Mouse (Mus musculus) neural tube, embryonic 15.5 days (tissue): ENCODE data around the gene Apol6. TPM values are rescaled to one million over a fixed set of nuclear protein-coding genes. Genes with fewer than 3 reads are reported as not detected.

Experiments used
- ATAC-seq: fragments of 200-750 bp; cut with Nextera tagmentation; 2 replicates; pipeline ENCODE4 v1.8.0; 2017; ENCODE audit warnings: mild to moderate bottlenecking, moderate TSS enrichment, moderate library complexity; ENCODE audit not compliant: low FRiP score
- H3K27ac ChIP-seq: fragments of 300-500 bp; sonication (generic); replicated peaks from 2 replicates; pipeline ENCODE4 v1.5.1; 2015; ENCODE audit warnings: mild to moderate bottlenecking, inconsistent platforms
- H3K27me3 ChIP-seq: fragments of 300-500 bp; sonication (generic); replicated peaks from 2 replicates; pipeline ENCODE4 v1.6.1; 2015; ENCODE audit warnings: inconsistent platforms
- H3K36me3 ChIP-seq: fragments of 300-500 bp; sonication (generic); 2 replicates; pipeline ENCODE4 v1.6.1; 2015; ENCODE audit warnings: inconsistent platforms
- H3K4me1 ChIP-seq: fragments of 300-500 bp; sonication (generic); 2 replicates; pipeline ENCODE4 v1.6.1; 2015; ENCODE audit warnings: inconsistent platforms
- H3K4me2 ChIP-seq: fragments of 300-500 bp; sonication (generic); 2 replicates; pipeline ENCODE4 v1.6.1; 2015; ENCODE audit warnings: inconsistent platforms, mild to moderate bottlenecking, moderate library complexity
- H3K4me3 ChIP-seq: fragments of 300-500 bp; sonication (generic); replicated peaks from 2 replicates; pipeline ENCODE4 v1.5.1; 2015; ENCODE audit warnings: mild to moderate bottlenecking, inconsistent platforms
- H3K9ac ChIP-seq: fragments of 300-500 bp; sonication (generic); replicated peaks from 2 replicates; pipeline ENCODE4 v1.6.1; 2015; ENCODE audit warnings: mild to moderate bottlenecking, inconsistent platforms
- H3K9me3 ChIP-seq: fragments of 300-500 bp; sonication (generic); replicated peaks from 2 replicates; pipeline ENCODE4 v1.6.1; 2016; ENCODE audit warnings: inconsistent platforms
- WGBS: fragments of 180-500 bp; shearing (Covaris S2); methylation state at CpG from one replicate; pipeline ENCODE4 v1.1.7; 2015; ENCODE audit warnings: mixed read lengths; 5-methylcytosine and 5-hydroxymethylcytosine counted together
- polyA plus RNA-seq: library from polyadenylated mRNA; unstranded; fragments of >200 nt; fragmentation: Nextera tagmentation; extraction: Ambion mirVana; gene quantifications from 2 replicates; pipeline ENCODE4 v1.2.1, GENCODE M21; 2015

The Apol6 gene
- polyA plus RNA-seq, 1 experiment from 2014 or later, result not detected

GRCm38 (mm10) chr15:77034526-77034925, 10.0 kb upstream of the Apol6 start:
- no peaks in the 10 kb centered on the region for H3K9me3 ChIP-seq
- H3K27ac ChIP-seq, result no peak overlapping the region
- H3K4me1 ChIP-seq, result peaks cover 21% of the 10 kb centered on the region
- H3K36me3 ChIP-seq, result no peaks in the 10 kb centered on the region
- ATAC-seq, result no peak
- H3K27me3 ChIP-seq, result no peaks in the 10 kb centered on the region
- WGBS, result 69% methylated on average over 6 of the region's 6 CpGs
- no peak overlapping the region for H3K4me3 ChIP-seq
- H3K4me2 ChIP-seq, result no peak overlapping the region
- H3K9ac ChIP-seq, result no peak overlapping the region

- no peak for ATAC-seq
Measured at GRCm38 (mm10) chr15:77035643-77036042, 8.9 kb upstream of the Apol6 start.

GRCm38 (mm10) chr15:77036320-77036988, 8.1 kb upstream of the Apol6 start:
- H3K4me1 ChIP-seq, result peaks cover 21% of the 10 kb centered on the region
- H3K27me3 ChIP-seq, result no peaks in the 10 kb centered on the region
- H3K36me3 ChIP-seq, result no peaks in the 10 kb centered on the region
- ATAC-seq, result 0 out of 2 replicates have a peak, but pooled peaks have one; percentile 38
- H3K4me3 ChIP-seq, result no peak overlapping the region
- H3K27ac ChIP-seq, result peak overlapping the region; percentile 81
- 66% methylated on average over 11 of the region's 11 CpGs for WGBS
- no peak overlapping the region for H3K4me2 ChIP-seq
- H3K9ac ChIP-seq, result 0 out of 2 replicates have a peak overlapping the region, but pooled peaks have one; percentile 1
- no peaks in the 10 kb centered on the region for H3K9me3 ChIP-seq

More at GRCm38 (mm10) chr15:77035643-77036042, 8.9 kb upstream of the Apol6 start:
- Histone ChIP-seq H3K4me2 (no peak overlapping the region), H3K9me3 (no peaks in the 10 kb centered on the region), H3K27me3 (no peaks in the 10 kb centered on the region), H3K4me1 (peaks cover 21% of the 10 kb centered on the region), H3K4me3 (no peak overlapping the region), H3K27ac (no peak overlapping the region), H3K36me3 (no peaks in the 10 kb centered on the region), H3K9ac (no peak overlapping the region)
- 84% methylated on average over 3 of the region's 3 CpGs for WGBS

GRCm38 (mm10) chr15:77036989-77037277, 7.6 kb upstream of the Apol6 start:
- peaks cover 21% of the 10 kb centered on the region for H3K4me1 ChIP-seq
- 44% methylated on average over 2 of the region's 2 CpGs for WGBS
- no peak overlapping the region for H3K4me2 ChIP-seq
- no peaks in the 10 kb centered on the region for H3K27me3 ChIP-seq
- no peak; the same call in 1 of the 2 replicates for ATAC-seq
- peak overlapping the region; percentile 81 for H3K27ac ChIP-seq
- no peak overlapping the region for H3K4me3 ChIP-seq
- H3K9me3 ChIP-seq, result no peaks in the 10 kb centered on the region
- H3K36me3 ChIP-seq, result no peaks in the 10 kb centered on the region
- H3K9ac ChIP-seq, result 0 out of 2 replicates have a peak overlapping the region, but pooled peaks have one; percentile 1

- no peaks in the 10 kb centered on the region for H3K36me3 ChIP-seq
- no peak overlapping the region for H3K9ac ChIP-seq
- H3K27ac ChIP-seq, result peak overlapping the region; percentile 81
- peak; percentile 17; the same call in 1 of the 2 replicates for ATAC-seq
- H3K4me1 ChIP-seq, result peaks cover 21% of the 10 kb centered on the region
- no peaks in the 10 kb centered on the region for H3K27me3 ChIP-seq
- no peaks in the 10 kb centered on the region for H3K9me3 ChIP-seq
- H3K4me2 ChIP-seq, result no peak overlapping the region
- WGBS, result 33% methylated on average over 11 of the region's 11 CpGs
- no peak overlapping the region for H3K4me3 ChIP-seq
Measured at GRCm38 (mm10) chr15:77037278-77038161, 7.0 kb upstream of the Apol6 start.

- WGBS, result 77% methylated on average over 9 of the region's 9 CpGs
- H3K9ac ChIP-seq, result no peak overlapping the region
- H3K9me3 ChIP-seq, result no peaks in the 10 kb centered on the region
- no peak overlapping the region for H3K4me2 ChIP-seq
- no peaks in the 10 kb centered on the region for H3K36me3 ChIP-seq
- no peaks in the 10 kb centered on the region for H3K27me3 ChIP-seq
- no peak for ATAC-seq
- no peak overlapping the region for H3K27ac ChIP-seq
- no peak overlapping the region for H3K4me3 ChIP-seq
- H3K4me1 ChIP-seq, result peaks cover 21% of the 10 kb centered on the region
Measured at GRCm38 (mm10) chr15:77039211-77039700, 5.3 kb upstream of the Apol6 start.

- Histone ChIP-seq H3K27me3 (no peaks in the 10 kb centered on the region), H3K27ac (no peak overlapping the region), H3K4me2 (no peak overlapping the region), H3K36me3 (no peaks in the 10 kb centered on the region), H3K4me3 (no peak overlapping the region), H3K9ac (no peak overlapping the region), H3K4me1 (peaks cover 21% of the 10 kb centered on the region), H3K9me3 (no peaks in the 10 kb centered on the region)
- no peak for ATAC-seq
- 67% methylated on average over 3 of the region's 3 CpGs for WGBS
Measured at GRCm38 (mm10) chr15:77040784-77041183, 3.7 kb upstream of the Apol6 start.

GRCm38 (mm10) chr15:77045609-77046008, 1.1 kb downstream of the Apol6 start:
- Histone ChIP-seq H3K27ac (no peak overlapping the region), H3K4me2 (no peak overlapping the region), H3K4me3 (no peak overlapping the region), H3K27me3 (no peaks in the 10 kb centered on the region), H3K9me3 (no peaks in the 10 kb centered on the region), H3K36me3 (no peaks in the 10 kb centered on the region), H3K4me1 (no peaks in the 10 kb centered on the region), H3K9ac (no peak overlapping the region)
- no peak for ATAC-seq
- 58% methylated on average over 10 of the region's 10 CpGs for WGBS

- Histone ChIP-seq H3K4me3 (no peak within 1 kb of the TSS), H3K9me3 (no peaks in the 10 kb centered on the region), H3K9ac (no peak within 1 kb of the TSS), H3K4me1 (no peaks in the 10 kb centered on the region), H3K27ac (no peak within 1 kb of the TSS), H3K27me3 (no peaks in the 10 kb centered on the region), H3K4me2 (no peak within 1 kb of the TSS), H3K36me3 (no peaks in the 10 kb centered on the region)
- WGBS, result 92% methylated on average over 10 of the region's 10 CpGs
- no peak for ATAC-seq
Measured at GRCm38 (mm10) chr15:77050570-77050969, 6.0 kb downstream of the Apol6 start, which contains the start of gene Mb. Mb (minus strand) TSS chr15:77050670.

- H3K9me3 ChIP-seq, result no peaks in the 10 kb centered on the region
- H3K4me3 ChIP-seq, result no peak overlapping the region
- H3K27me3 ChIP-seq, result no peaks in the 10 kb centered on the region
- peaks cover 13% of the 10 kb centered on the region for H3K4me1 ChIP-seq
- no peaks in the 10 kb centered on the region for H3K36me3 ChIP-seq
- 16% methylated on average over 1 of the region's 1 CpGs for WGBS
- H3K9ac ChIP-seq, result no peak overlapping the region
- H3K4me2 ChIP-seq, result no peak overlapping the region
- no peak for ATAC-seq
- no peak overlapping the region for H3K27ac ChIP-seq
Measured at GRCm38 (mm10) chr15:77052176-77052575, 7.6 kb downstream of the Apol6 start.

- no peaks in the 10 kb centered on the region for H3K36me3 ChIP-seq
- no peak overlapping the region for H3K4me3 ChIP-seq
- H3K27me3 ChIP-seq, result no peaks in the 10 kb centered on the region
- no peak overlapping the region for H3K27ac ChIP-seq
- peaks cover 13% of the 10 kb centered on the region for H3K4me1 ChIP-seq
- no peak overlapping the region for H3K4me2 ChIP-seq
- 72% methylated on average over 1 of the region's 1 CpGs for WGBS
- no peak for ATAC-seq
- no peaks in the 10 kb centered on the region for H3K9me3 ChIP-seq
- H3K9ac ChIP-seq, result no peak overlapping the region
Measured at GRCm38 (mm10) chr15:77053021-77053420, 8.5 kb downstream of the Apol6 start.
